Mouse (Mus musculus) midbrain, embryonic 12.5 days (tissue): ENCODE measurements around the gene Cnnm1. TPM values are rescaled to one million over a fixed set of nuclear protein-coding genes. Genes with fewer than 3 reads are reported as not detected.
A peak's percentile ranks its signal among the peaks of the same experiment; 100 is the strongest.

ENCODE experiments used
- ATAC-seq: fragments of 200-750 bp; cut with Nextera tagmentation; 2 replicates; pipeline ENCODE4 v1.8.0; 2017; ENCODE audit warnings: low read depth, moderate TSS enrichment, moderate library complexity; ENCODE audit not compliant: low FRiP score
- H3K27ac ChIP-seq: fragments of 300-500 bp; sonication (generic); replicated peaks from 2 replicates; pipeline ENCODE4 v1.5.1; 2016; ENCODE audit warnings: mild to moderate bottlenecking
- H3K27me3 ChIP-seq: fragments of 300-500 bp; sonication (generic); 2 replicates; pipeline ENCODE4 v1.6.1; 2016; ENCODE audit warnings: mild to moderate bottlenecking
- H3K36me3 ChIP-seq: fragments of 300-500 bp; sonication (generic); 2 replicates; pipeline ENCODE4 v1.6.1; 2016
- H3K4me1 ChIP-seq: fragments of 300-500 bp; sonication (generic); 2 replicates; pipeline ENCODE4 v1.6.1; 2016
- H3K4me2 ChIP-seq: fragments of 300-500 bp; sonication (generic); replicated peaks from 2 replicates; pipeline ENCODE4 v1.6.1; 2016; ENCODE audit warnings: mild to moderate bottlenecking, moderate library complexity
- H3K4me3 ChIP-seq: fragments of 300-500 bp; sonication (generic); 2 replicates; pipeline ENCODE4 v1.5.1; 2016; ENCODE audit warnings: mild to moderate bottlenecking
- H3K9ac ChIP-seq: fragments of 300-500 bp; sonication (generic); replicated peaks from 2 replicates; pipeline ENCODE4 v1.6.1; 2016; ENCODE audit warnings: mild to moderate bottlenecking, moderate library complexity
- H3K9me3 ChIP-seq: fragments of 300-500 bp; sonication (generic); 2 replicates; pipeline ENCODE4 v1.6.1; 2016; ENCODE audit warnings: mild to moderate bottlenecking
- WGBS: fragments of 180-500 bp; shearing (Covaris S2); methylation state at CpG from one replicate; pipeline ENCODE4 v1.1.7; 2016; 5-methylcytosine and 5-hydroxymethylcytosine counted together
- polyA plus RNA-seq: library from polyadenylated mRNA; unstranded; fragments of >200 nt; fragmentation: Nextera tagmentation; extraction: Ambion mirVana; gene quantifications from 2 replicates; pipeline ENCODE4 v1.2.1, GENCODE M21; 2016

Cnnm1 gene
- polyA plus RNA-seq, 1 experiment from 2014 or later = 0.36 TPM

GRCm38 (mm10) chr19:43517320-43517719, 77.1 kb downstream of the Cnnm1 start:
- H3K9me3 ChIP-seq = no peaks in the 10 kb centered on the region
- no peak overlapping the region for H3K4me3 ChIP-seq
- H3K36me3 ChIP-seq = peaks cover 17% of the 10 kb centered on the region
- H3K27ac ChIP-seq = no peak overlapping the region
- no peak overlapping the region for H3K4me2 ChIP-seq
- no peaks in the 10 kb centered on the region for H3K27me3 ChIP-seq
- H3K4me1 ChIP-seq = peaks cover 25% of the 10 kb centered on the region
- WGBS = 83% methylated on average over 6 of the region's 6 CpGs
- no peak for ATAC-seq
- no peak overlapping the region for H3K9ac ChIP-seq

GRCm38 (mm10) chr19:43517808-43518207, 77.6 kb downstream of the Cnnm1 start:
- H3K27me3 ChIP-seq = no peaks in the 10 kb centered on the region
- H3K9ac ChIP-seq = no peak overlapping the region
- H3K4me2 ChIP-seq = no peak overlapping the region
- ATAC-seq = no peak
- H3K36me3 ChIP-seq = peaks cover 13% of the 10 kb centered on the region
- no peak overlapping the region for H3K4me3 ChIP-seq
- H3K9me3 ChIP-seq = no peaks in the 10 kb centered on the region
- peaks cover 29% of the 10 kb centered on the region for H3K4me1 ChIP-seq
- WGBS = 89% methylated on average over 7 of the region's 7 CpGs
- no peak overlapping the region for H3K27ac ChIP-seq

DNA sequence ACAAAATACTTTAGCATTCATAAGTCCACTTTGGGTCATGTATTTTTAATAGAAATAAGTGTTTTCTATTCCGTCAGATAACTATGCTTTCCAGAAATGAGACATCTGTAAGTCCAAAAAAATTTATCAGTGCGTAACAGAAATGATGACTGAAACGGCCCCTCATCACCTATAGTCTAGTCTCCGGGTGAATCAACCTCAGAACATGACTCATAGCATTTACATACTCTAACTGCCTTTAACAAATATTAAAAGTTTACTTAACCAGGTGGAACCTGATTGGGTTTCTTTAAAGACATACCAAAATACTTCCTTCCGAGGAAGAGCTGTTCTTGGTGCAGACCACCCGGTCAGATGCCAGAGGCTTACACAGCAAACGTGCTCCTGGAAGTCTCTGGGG, 78.0 kb downstream of the Cnnm1 start:
- H3K4me1 ChIP-seq = peaks cover 30% of the 10 kb centered on the region
- ATAC-seq = no peak
- WGBS = 89% methylated on average over 7 of the region's 7 CpGs
- no peaks in the 10 kb centered on the region for H3K27me3 ChIP-seq
- H3K36me3 ChIP-seq = peaks cover 13% of the 10 kb centered on the region
- no peaks in the 10 kb centered on the region for H3K9me3 ChIP-seq
- H3K4me2 ChIP-seq = no peak overlapping the region
- no peak overlapping the region for H3K4me3 ChIP-seq
- no peak overlapping the region for H3K27ac ChIP-seq
- no peak overlapping the region for H3K9ac ChIP-seq

DNA sequence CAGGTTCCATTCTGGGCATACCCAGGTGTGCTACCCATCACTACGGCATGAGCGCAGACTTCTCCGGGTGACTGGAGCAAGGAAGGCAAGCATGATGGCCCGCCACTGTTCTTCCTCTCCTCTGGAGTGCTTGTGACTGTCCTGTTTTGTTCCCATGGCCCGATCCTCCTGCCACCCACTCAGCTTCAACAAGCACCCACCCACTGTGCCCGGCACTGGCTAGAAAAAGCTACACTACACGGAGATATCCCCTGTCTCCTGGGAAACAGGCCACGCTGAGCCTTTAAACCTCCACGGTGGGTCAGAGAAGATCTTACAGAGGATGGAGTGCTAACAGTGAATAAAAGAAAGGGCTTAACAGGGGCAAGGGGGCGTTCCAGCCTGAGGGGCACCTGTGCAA, 79.0 kb downstream of the Cnnm1 start:
- no peaks in the 10 kb centered on the region for H3K27me3 ChIP-seq
- peaks cover 39% of the 10 kb centered on the region for H3K4me1 ChIP-seq
- H3K4me2 ChIP-seq = no peak overlapping the region
- no peak overlapping the region for H3K27ac ChIP-seq
- no peak overlapping the region for H3K9ac ChIP-seq
- no peaks in the 10 kb centered on the region for H3K9me3 ChIP-seq
- H3K4me3 ChIP-seq = no peak overlapping the region
- ATAC-seq = no peak
- 74% methylated on average over 10 of the region's 10 CpGs for WGBS
- H3K36me3 ChIP-seq = peaks cover 6% of the 10 kb centered on the region

- WGBS = 77% methylated on average over 9 of the region's 10 CpGs
- H3K4me3 ChIP-seq = no peak overlapping the region
- no peak for ATAC-seq
- no peak overlapping the region for H3K27ac ChIP-seq
- H3K9ac ChIP-seq = no peak overlapping the region
- peaks cover 44% of the 10 kb centered on the region for H3K4me1 ChIP-seq
- H3K36me3 ChIP-seq = no peaks in the 10 kb centered on the region; the same call in 1 of the 2 replicates
- no peaks in the 10 kb centered on the region for H3K9me3 ChIP-seq
- no peaks in the 10 kb centered on the region for H3K27me3 ChIP-seq
- no peak overlapping the region for H3K4me2 ChIP-seq
Observed at GRCm38 (mm10) chr19:43520402-43520801, 80.2 kb downstream of the Cnnm1 start.

DNA sequence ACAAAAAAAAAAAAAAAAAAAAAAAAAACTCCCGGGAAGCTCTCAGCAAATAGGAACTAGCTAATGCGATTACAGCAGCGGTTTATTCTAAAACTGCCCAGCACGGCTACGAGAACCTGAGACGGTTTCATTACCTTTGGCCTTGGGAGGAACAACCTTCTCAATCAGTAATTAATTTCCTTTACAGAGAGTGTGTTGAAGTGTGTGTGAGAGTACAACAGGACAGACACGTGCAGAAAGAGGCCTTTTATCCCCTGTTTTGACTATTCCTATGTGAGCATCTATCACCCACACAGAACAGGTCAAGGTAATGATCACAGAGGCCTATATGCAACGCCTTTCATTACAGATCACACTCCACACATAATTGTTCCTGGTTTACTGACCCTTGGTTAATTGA, 81.1 kb downstream of the Cnnm1 start:
- Histone ChIP-seq H3K4me2 (no peak overlapping the region), H3K9me3 (no peaks in the 10 kb centered on the region), H3K9ac (no peak overlapping the region), H3K4me3 (no peak overlapping the region), H3K27me3 (peaks cover 5% of the 10 kb centered on the region), H3K27ac (no peak overlapping the region), H3K36me3 (no peaks in the 10 kb centered on the region), H3K4me1 (peaks cover 44% of the 10 kb centered on the region)
- 49% methylated on average over 8 of the region's 8 CpGs for WGBS
- no peak for ATAC-seq

DNA sequence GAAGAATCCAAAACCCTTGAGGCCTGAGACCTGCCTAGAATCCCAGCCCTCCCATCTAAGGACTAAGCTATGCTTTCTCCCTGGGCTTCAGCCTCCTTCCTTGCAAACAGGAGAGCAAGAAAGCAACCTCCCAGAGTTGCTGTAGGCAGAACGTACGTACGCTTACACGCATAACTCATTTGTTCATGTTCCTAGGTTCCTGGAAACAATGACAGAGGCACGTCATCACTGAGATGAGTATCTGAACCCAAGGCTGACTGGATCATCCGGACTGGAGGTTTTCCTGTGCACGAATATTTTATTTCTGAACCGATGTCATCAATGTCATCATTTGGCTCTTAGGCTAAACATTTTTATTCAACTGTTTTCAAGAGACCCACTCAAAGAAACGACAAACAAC, 81.8 kb downstream of the Cnnm1 start:
- no peaks in the 10 kb centered on the region for H3K9me3 ChIP-seq
- H3K27ac ChIP-seq = no peak overlapping the region
- no peak overlapping the region for H3K4me2 ChIP-seq
- peaks cover 9% of the 10 kb centered on the region for H3K27me3 ChIP-seq
- H3K4me3 ChIP-seq = no peak overlapping the region
- H3K9ac ChIP-seq = no peak overlapping the region
- peaks cover 44% of the 10 kb centered on the region for H3K4me1 ChIP-seq
- H3K36me3 ChIP-seq = no peaks in the 10 kb centered on the region
- no peak for ATAC-seq
- 88% methylated on average over 9 of the region's 9 CpGs for WGBS

GRCm38 (mm10) chr19:43523551-43523950, 83.3 kb downstream of the Cnnm1 start:
- ATAC-seq = no peak
- H3K9me3 ChIP-seq = no peaks in the 10 kb centered on the region
- peak overlapping the region; percentile 65 for H3K4me2 ChIP-seq
- no peak overlapping the region for H3K27ac ChIP-seq
- 6% methylated on average over 12 of the region's 12 CpGs for WGBS
- peaks cover 9% of the 10 kb centered on the region for H3K27me3 ChIP-seq
- H3K4me3 ChIP-seq = peak overlapping the region; percentile 67
- no peaks in the 10 kb centered on the region for H3K36me3 ChIP-seq
- peaks cover 39% of the 10 kb centered on the region for H3K4me1 ChIP-seq
- peak overlapping the region; percentile 70 for H3K9ac ChIP-seq

DNA sequence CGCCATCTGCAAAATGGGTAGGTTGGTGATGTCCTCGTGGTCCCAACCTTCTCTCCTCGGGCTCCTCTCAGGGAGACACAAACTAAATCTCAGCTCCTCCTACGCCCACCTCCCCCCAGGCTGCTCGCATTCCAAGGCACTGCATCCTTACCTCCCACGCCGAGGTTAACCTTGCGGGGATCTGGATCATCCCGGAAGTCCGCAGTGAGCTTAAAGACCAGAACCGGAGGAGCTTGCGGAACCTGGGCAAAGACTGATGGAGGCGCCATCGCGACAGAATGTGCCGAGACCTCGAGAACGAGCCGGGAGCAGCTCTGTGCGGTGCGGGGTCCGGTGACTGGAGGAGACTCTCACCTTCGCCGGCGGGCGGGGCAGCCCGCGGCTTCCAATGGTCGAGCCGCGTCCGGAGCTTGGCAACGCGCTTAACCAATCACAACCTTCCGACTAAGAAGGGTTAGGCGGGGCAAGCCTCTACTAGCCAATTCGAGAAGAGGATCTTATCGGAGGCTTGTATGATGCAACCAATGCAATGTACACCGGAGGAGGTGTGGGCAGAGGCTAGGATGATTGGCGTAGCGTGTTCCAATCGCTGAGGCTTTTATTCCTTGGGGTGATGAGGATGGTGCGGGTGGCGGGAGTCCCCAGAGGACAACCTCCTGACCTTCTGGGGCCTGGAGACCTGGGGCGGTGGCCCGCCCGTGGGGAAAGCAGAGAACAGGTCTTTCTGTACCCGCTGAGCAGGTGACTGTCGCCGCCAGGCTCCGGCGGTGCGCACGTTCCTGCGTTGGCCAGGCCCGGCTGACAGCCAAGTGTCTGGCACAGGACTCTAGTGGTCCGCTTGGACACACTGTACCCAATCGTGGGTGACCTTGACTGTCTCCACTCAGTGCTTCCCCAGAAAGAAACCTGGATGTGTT, 84.2 kb downstream of the Cnnm1 start, which contains the start of gene Got1:
Gene Got1 (minus strand): TSS at position 419 of the 917 bp plus-strand sequence.
- under 1% methylated on average over 58 of the region's 58 CpGs for WGBS

DNA sequence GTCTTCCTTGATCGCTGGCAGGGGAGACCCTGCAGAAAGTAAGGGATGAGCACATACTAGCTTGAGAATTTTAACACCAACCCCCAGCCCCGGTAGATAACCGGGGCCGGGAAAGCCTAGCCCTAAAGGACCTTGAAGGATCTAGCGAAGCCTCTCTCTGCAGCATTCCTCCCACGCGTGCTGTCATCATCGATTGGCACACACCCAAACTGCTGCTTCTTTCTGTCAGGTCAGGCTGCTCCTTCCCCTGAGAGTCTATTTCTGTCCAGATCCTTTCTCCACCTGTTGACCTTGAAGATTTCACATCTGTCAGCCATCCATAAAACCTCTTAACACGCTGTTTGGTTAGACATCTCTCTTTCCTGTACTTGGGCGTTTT, 84.9 kb downstream of the Cnnm1 start:
- WGBS = 29% methylated on average over 10 of the region's 10 CpGs

More for the DNA sequence above, 84.2 kb downstream of the Cnnm1 start, which contains the start of gene Got1:
- no peaks in the 10 kb centered on the region for H3K9me3 ChIP-seq
- H3K27me3 ChIP-seq = peaks cover 9% of the 10 kb centered on the region
- H3K36me3 ChIP-seq = no peaks in the 10 kb centered on the region
- H3K4me3 ChIP-seq = peak within 1 kb of the TSS; percentile 67
- H3K9ac ChIP-seq = peak within 1 kb of the TSS; percentile 70
- ATAC-seq = peak; percentile 100
- peaks cover 39% of the 10 kb centered on the region for H3K4me1 ChIP-seq
- peak within 1 kb of the TSS; percentile 65 for H3K27ac ChIP-seq
- peak within 1 kb of the TSS; percentile 65 for H3K4me2 ChIP-seq

GRCm38 (mm10) chr19:43525566-43525965, 85.3 kb downstream of the Cnnm1 start:
- Histone ChIP-seq H3K9me3 (no peaks in the 10 kb centered on the region), H3K4me3 (no peak overlapping the region), H3K9ac (0 out of 2 replicates have a peak overlapping the region, but pooled peaks have one; percentile 70), H3K27me3 (peaks cover 9% of the 10 kb centered on the region), H3K4me2 (peak overlapping the region; percentile 65), H3K36me3 (no peaks in the 10 kb centered on the region), H3K4me1 (peaks cover 36% of the 10 kb centered on the region), H3K27ac (no peak overlapping the region)
- 93% methylated on average over 7 of the region's 7 CpGs for WGBS
- no peak for ATAC-seq

More for the DNA sequence above, 84.9 kb downstream of the Cnnm1 start:
- H3K9ac ChIP-seq = peak overlapping the region; percentile 70
- peak overlapping the region; percentile 65 for H3K4me2 ChIP-seq
- peaks cover 9% of the 10 kb centered on the region for H3K27me3 ChIP-seq
- H3K4me3 ChIP-seq = peak overlapping the region; percentile 67
- H3K36me3 ChIP-seq = no peaks in the 10 kb centered on the region
- no peak for ATAC-seq
- peaks cover 39% of the 10 kb centered on the region for H3K4me1 ChIP-seq
- H3K27ac ChIP-seq = no peak overlapping the region; the same call in 1 of the 2 replicates
- no peaks in the 10 kb centered on the region for H3K9me3 ChIP-seq

DNA sequence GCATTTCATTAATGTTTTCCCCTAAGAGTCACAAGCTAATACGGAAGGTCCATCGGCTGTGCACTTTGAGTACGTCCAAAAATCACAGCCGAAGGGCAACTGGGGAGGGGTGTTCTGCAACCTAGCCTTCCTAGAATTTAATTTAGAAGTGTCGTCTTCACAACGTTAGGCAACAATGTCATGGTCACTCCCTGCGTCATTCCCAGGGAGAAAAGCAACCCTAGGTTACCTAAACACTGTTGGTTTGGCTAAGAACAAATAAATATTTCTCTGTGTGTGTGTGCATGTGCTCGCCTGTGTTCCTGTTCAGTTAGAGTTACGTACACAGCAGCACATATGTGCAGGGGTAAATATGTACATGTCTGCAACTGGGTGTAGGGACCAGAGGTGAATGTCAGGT, 85.8 kb downstream of the Cnnm1 start:
- 89% methylated on average over 9 of the region's 9 CpGs for WGBS
- ATAC-seq = no peak
- H3K27me3 ChIP-seq = peaks cover 9% of the 10 kb centered on the region
- H3K9ac ChIP-seq = no peak overlapping the region
- H3K4me2 ChIP-seq = no peak overlapping the region
- no peaks in the 10 kb centered on the region for H3K36me3 ChIP-seq
- peaks cover 31% of the 10 kb centered on the region for H3K4me1 ChIP-seq
- no peak overlapping the region for H3K27ac ChIP-seq
- no peak overlapping the region for H3K4me3 ChIP-seq
- no peaks in the 10 kb centered on the region for H3K9me3 ChIP-seq
